Mouse (Mus musculus) heart, postnatal 0 days (tissue): ENCODE data around the gene Cript. TPM values are rescaled to one million over a fixed set of nuclear protein-coding genes. Genes with fewer than 3 reads are reported as not detected.

Experiments used
- ATAC-seq: fragments of 200-750 bp; cut with Nextera tagmentation; 2 replicates; pipeline ENCODE4 v1.8.0; 2017; ENCODE audit warnings: low read depth, moderate number of reproducible peaks, moderate library complexity; ENCODE audit not compliant: insufficient read depth
- DNase-seq: peaks from one replicate; pipeline ENCODE4 v3.0.0-alpha.2; 2016; ENCODE audit warnings: low spot score
- H3K27ac ChIP-seq: fragments of 300-500 bp; sonication (generic); 2 replicates; pipeline ENCODE4 v1.5.1; 2014; ENCODE audit warnings: low read depth, mild to moderate bottlenecking
- H3K27me3 ChIP-seq: fragments of 300-500 bp; sonication (generic); 2 replicates; pipeline ENCODE4 v1.6.1; 2014; ENCODE audit warnings: low read length, mixed read lengths; ENCODE audit not compliant: control insufficient read depth, insufficient read depth
- H3K36me3 ChIP-seq: fragments of 300-500 bp; sonication (generic); replicated peaks from 2 replicates; pipeline ENCODE4 v1.6.1; 2014; ENCODE audit warnings: low read length, mixed read lengths; ENCODE audit not compliant: control insufficient read depth, insufficient read depth
- H3K4me1 ChIP-seq: fragments of 300-500 bp; sonication (generic); 2 replicates; pipeline ENCODE4 v1.6.1; 2014; ENCODE audit warnings: antibody characterized with exemption; ENCODE audit not compliant: control insufficient read depth, insufficient read depth
- H3K4me2 ChIP-seq: fragments of 300-500 bp; sonication (generic); 2 replicates; pipeline ENCODE4 v1.6.1; 2014; ENCODE audit warnings: low read depth, mild to moderate bottlenecking, low read length, moderate library complexity
- H3K4me3 ChIP-seq: fragments of 300-500 bp; sonication (generic); 2 replicates; pipeline ENCODE4 v1.5.1; 2014; ENCODE audit warnings: low read depth, low read length
- H3K9ac ChIP-seq: fragments of 300-500 bp; sonication (generic); replicated peaks from 2 replicates; pipeline ENCODE4 v1.6.1; 2014; ENCODE audit warnings: low read depth, low read length, mixed read lengths
- H3K9me3 ChIP-seq: fragments of 300-500 bp; sonication (generic); replicated peaks from 2 replicates; pipeline ENCODE4 v1.6.1; 2016; ENCODE audit warnings: low read length; ENCODE audit not compliant: control insufficient read depth
- CTCF ChIP-seq: IDR thresholded peaks from 2 replicates; pipeline ENCODE4 v1.5.1; 2016; ENCODE audit warnings: antibody characterized with exemption, control low read depth, low read depth
- EP300 ChIP-seq: IDR thresholded peaks from 2 replicates; pipeline ENCODE4 v1.6.1; 2016; ENCODE audit warnings: antibody characterized with exemption, low read depth
- WGBS: fragments of 180-500 bp; shearing (Covaris S2); extraction: QIAGEN DNeasy Blood & Tissue Kit; methylation state at CpG from one replicate; pipeline ENCODE4 v1.1.7; 2014; 5-methylcytosine and 5-hydroxymethylcytosine counted together
- polyA plus RNA-seq: library from polyadenylated mRNA; unstranded; fragments of >200 nt; fragmentation: Nextera tagmentation; extraction: Ambion mirVana; gene quantifications from 2 replicates; pipeline ENCODE4 v1.2.1, GENCODE M21; 2015
- total RNA-seq: library from RNA; depleted of rRNA; stranded (reverse); fragments of >200 nt; gene quantifications from 2 replicates; pipeline ENCODE4 v1.2.3, GENCODE M21; 2014; ENCODE audit warnings: low replicate concordance

Cript gene
- total and polyA plus RNA-seq, 2 experiments from 2014 or later = 34.7 to 116 TPM

- WGBS = 77% methylated on average over 6 of the region's 6 CpGs
- no peak for ATAC-seq
- Histone ChIP-seq H3K9ac (no peak overlapping the region), H3K4me3 (no peak overlapping the region), H3K36me3 (peaks cover 48% of the 10 kb centered on the region), H3K4me2 (no peak overlapping the region), H3K4me1 (no peaks in the 10 kb centered on the region), H3K9me3 (no peaks in the 10 kb centered on the region), H3K27me3 (no peaks in the 10 kb centered on the region), H3K27ac (no peak overlapping the region)
- no peak for DNase-seq
- no peak for TF ChIP-seq CTCF
- TF ChIP-seq EP300 = no peak
Observed at GRCm38 (mm10) chr17:86997323-86997722, 28.0 kb upstream of the Cript start.

- H3K9ac ChIP-seq = no peak overlapping the region
- no peaks in the 10 kb centered on the region for H3K4me1 ChIP-seq
- no peaks in the 10 kb centered on the region for H3K36me3 ChIP-seq
- no peak for ATAC-seq
- H3K27me3 ChIP-seq = no peaks in the 10 kb centered on the region
- no peak overlapping the region for H3K4me3 ChIP-seq
- H3K27ac ChIP-seq = no peak overlapping the region
- WGBS = 90% methylated on average over 3 of the region's 3 CpGs
- H3K4me2 ChIP-seq = no peak overlapping the region
- H3K9me3 ChIP-seq = no peaks in the 10 kb centered on the region
- no peak for DNase-seq
- no peak for TF ChIP-seq EP300
- peak; percentile 20; the same call in 1 of the 2 replicates for TF ChIP-seq CTCF
Observed at GRCm38 (mm10) chr17:87008950-87009349, 16.4 kb upstream of the Cript start.

- DNase-seq = no peak
- WGBS = 71% methylated on average over 13 of the region's 13 CpGs
- TF ChIP-seq EP300 = no peak
- no peak for TF ChIP-seq CTCF
Observed at GRCm38 (mm10) chr17:87011301-87012019, 13.9 kb upstream of the Cript start.

GRCm38 (mm10) chr17:87019692-87020091, 5.7 kb upstream of the Cript start:
- Histone ChIP-seq H3K27ac (no peak overlapping the region), H3K27me3 (no peaks in the 10 kb centered on the region), H3K36me3 (peaks cover 6% of the 10 kb centered on the region; the same call in 1 of the 2 replicates), H3K9me3 (no peaks in the 10 kb centered on the region), H3K9ac (no peak overlapping the region), H3K4me1 (peaks cover 5% of the 10 kb centered on the region; the same call in 1 of the 2 replicates), H3K4me2 (no peak overlapping the region), H3K4me3 (no peak overlapping the region)
- DNase-seq (no peak), ATAC-seq (no peak)
- TF ChIP-seq CTCF (no peak), EP300 (no peak)
- WGBS = 86% methylated on average over 5 of the region's 5 CpGs

More at GRCm38 (mm10) chr17:87011301-87012019, 13.9 kb upstream of the Cript start:
- H3K9me3 ChIP-seq = no peaks in the 10 kb centered on the region
- no peak overlapping the region for H3K4me3 ChIP-seq
- no peaks in the 10 kb centered on the region for H3K4me1 ChIP-seq
- no peak overlapping the region for H3K4me2 ChIP-seq
- no peaks in the 10 kb centered on the region for H3K27me3 ChIP-seq
- H3K9ac ChIP-seq = no peak overlapping the region
- ATAC-seq = no peak
- no peaks in the 10 kb centered on the region for H3K36me3 ChIP-seq
- no peak overlapping the region for H3K27ac ChIP-seq

GRCm38 (mm10) chr17:87024491-87025242, 683 bp upstream of the Cript start:
- Histone ChIP-seq H3K9ac (peak overlapping the region; percentile 57), H3K9me3 (no peaks in the 10 kb centered on the region), H3K4me2 (peak overlapping the region; percentile 99), H3K27me3 (no peaks in the 10 kb centered on the region), H3K36me3 (peaks cover 10% of the 10 kb centered on the region; the same call in 1 of the 2 replicates), H3K4me3 (peak overlapping the region; percentile 74), H3K27ac (no peak overlapping the region), H3K4me1 (peaks cover 6% of the 10 kb centered on the region; the same call in 1 of the 2 replicates)
- WGBS = 2% methylated on average over 55 of the region's 55 CpGs
- peak; percentile 40 for ATAC-seq
- DNase-seq = no peak
- TF ChIP-seq EP300 = no peak
- TF ChIP-seq CTCF = no peak
